Mouse (Mus musculus) heart, embryonic 16.5 days (tissue): ENCODE measurements at regions not wholly inside any gene's neighbourhood (a gene's known extent, or its start where the extent isn't known, plus 50 kb on each side); places are given as distances from the start of the nearest gene placed in this dataset.

Experiments used
- ATAC-seq: fragments of 200-750 bp; cut with Nextera tagmentation; replicated peaks from 2 replicates; pipeline ENCODE4 v1.8.0; 2017; ENCODE audit warnings: moderate number of reproducible peaks; ENCODE audit not compliant: insufficient read depth, low FRiP score; ENCODE audit errors: extremely low read depth
- H3K27ac ChIP-seq: fragments of 300-500 bp; sonication (generic); 2 replicates; pipeline ENCODE4 v1.5.1; 2014; ENCODE audit warnings: mild to moderate bottlenecking, low read length, control low read depth, moderate library complexity
- H3K27me3 ChIP-seq: fragments of 300-500 bp; sonication (generic); 2 replicates; pipeline ENCODE4 v1.6.1; 2014; ENCODE audit warnings: low read length, mixed read lengths; ENCODE audit not compliant: control insufficient read depth, insufficient read depth
- H3K36me3 ChIP-seq: fragments of 300-500 bp; sonication (generic); 2 replicates; pipeline ENCODE4 v1.6.1; 2014; ENCODE audit not compliant: control insufficient read depth, insufficient read depth
- H3K4me1 ChIP-seq: fragments of 300-500 bp; sonication (generic); 2 replicates; pipeline ENCODE4 v1.6.1; 2014; ENCODE audit warnings: low read length, mixed read lengths; ENCODE audit not compliant: control insufficient read depth, insufficient read depth
- H3K4me2 ChIP-seq: fragments of 300-500 bp; sonication (generic); 2 replicates; pipeline ENCODE4 v1.6.1; 2014; ENCODE audit warnings: low read depth, mild to moderate bottlenecking, control low read depth, low read length
- H3K4me3 ChIP-seq: fragments of 300-500 bp; sonication (generic); 2 replicates; pipeline ENCODE4 v1.5.1; 2014; ENCODE audit warnings: mild to moderate bottlenecking, control low read depth, low read length
- H3K9ac ChIP-seq: fragments of 300-500 bp; sonication (generic); 2 replicates; pipeline ENCODE4 v1.6.1; 2014; ENCODE audit warnings: low read length, control low read depth
- H3K9me3 ChIP-seq: fragments of 300-500 bp; sonication (generic); replicated peaks from 2 replicates; pipeline ENCODE4 v1.6.1; 2016; ENCODE audit warnings: low read length; ENCODE audit not compliant: control insufficient read depth
- WGBS: fragments of 180-500 bp; shearing (Covaris S2); extraction: QIAGEN DNeasy Blood & Tissue Kit; methylation state at CpG from one replicate; pipeline ENCODE4 v1.1.7; 2014; 5-methylcytosine and 5-hydroxymethylcytosine counted together

DNA sequence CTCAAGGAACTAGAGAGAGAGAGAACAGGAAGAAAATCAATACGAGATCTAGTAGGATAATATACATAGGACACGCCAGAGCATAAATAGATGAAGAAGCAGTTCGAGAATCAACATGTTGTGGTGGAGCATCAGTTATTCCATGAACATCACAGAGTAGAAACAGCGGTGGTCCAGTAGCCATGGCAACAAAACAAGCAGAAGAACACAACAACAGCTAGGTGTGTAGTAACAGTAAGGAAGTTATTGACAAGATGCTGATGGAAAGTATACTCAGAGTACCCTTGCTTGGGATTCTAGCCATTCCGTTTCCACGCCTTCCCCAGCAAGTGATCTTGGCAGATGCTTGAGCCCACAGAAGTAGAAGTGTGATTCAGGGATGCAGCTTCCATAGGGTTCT lies 317.3 kb upstream of the Klf3 start:
- no peaks in the 10 kb centered on the region for H3K27me3 ChIP-seq
- no peak overlapping the region for H3K4me3 ChIP-seq
- WGBS: 93% methylated on average over 6 of the region's 6 CpGs
- no peaks in the 10 kb centered on the region for H3K4me1 ChIP-seq
- no peak for ATAC-seq
- H3K9me3 ChIP-seq: no peaks in the 10 kb centered on the region
- no peaks in the 10 kb centered on the region for H3K36me3 ChIP-seq
- no peak overlapping the region for H3K9ac ChIP-seq
- H3K27ac ChIP-seq: no peak overlapping the region
- H3K4me2 ChIP-seq: no peak overlapping the region

GRCm38 (mm10) chr5:64486761-64487160 lies 316.4 kb upstream of the Klf3 start:
- H3K36me3 ChIP-seq: no peaks in the 10 kb centered on the region
- no peak overlapping the region for H3K4me3 ChIP-seq
- H3K27ac ChIP-seq: no peak overlapping the region
- ATAC-seq: no peak
- no peaks in the 10 kb centered on the region for H3K27me3 ChIP-seq
- WGBS: 85% methylated on average over 1 of the region's 1 CpGs
- no peak overlapping the region for H3K9ac ChIP-seq
- H3K4me1 ChIP-seq: no peaks in the 10 kb centered on the region
- no peaks in the 10 kb centered on the region for H3K9me3 ChIP-seq
- H3K4me2 ChIP-seq: no peak overlapping the region

- peak; percentile 45 for ATAC-seq
- Histone ChIP-seq H3K9me3 (no peaks in the 10 kb centered on the region), H3K27ac (peak overlapping the region; percentile 17; the same call in 1 of the 2 replicates), H3K36me3 (no peaks in the 10 kb centered on the region), H3K4me3 (peak overlapping the region; percentile 11), H3K27me3 (no peaks in the 10 kb centered on the region), H3K4me1 (no peaks in the 10 kb centered on the region), H3K4me2 (peak overlapping the region; percentile 31), H3K9ac (no peak overlapping the region)
- WGBS: 48% methylated on average over 14 of the region's 14 CpGs
These were observed 315.3 kb upstream of the Klf3 start for GRCm38 (mm10) chr5:64487698-64488398.

GRCm38 (mm10) chr5:64489656-64490444 lies 313.3 kb upstream of the Klf3 start:
- no peaks in the 10 kb centered on the region for H3K4me1 ChIP-seq
- no peaks in the 10 kb centered on the region for H3K27me3 ChIP-seq
- 83% methylated on average over 4 of the region's 4 CpGs for WGBS
- H3K27ac ChIP-seq: no peak overlapping the region
- no peak overlapping the region for H3K4me3 ChIP-seq
- ATAC-seq: no peak
- no peaks in the 10 kb centered on the region for H3K9me3 ChIP-seq
- H3K36me3 ChIP-seq: no peaks in the 10 kb centered on the region
- no peak overlapping the region for H3K4me2 ChIP-seq
- H3K9ac ChIP-seq: no peak overlapping the region

DNA sequence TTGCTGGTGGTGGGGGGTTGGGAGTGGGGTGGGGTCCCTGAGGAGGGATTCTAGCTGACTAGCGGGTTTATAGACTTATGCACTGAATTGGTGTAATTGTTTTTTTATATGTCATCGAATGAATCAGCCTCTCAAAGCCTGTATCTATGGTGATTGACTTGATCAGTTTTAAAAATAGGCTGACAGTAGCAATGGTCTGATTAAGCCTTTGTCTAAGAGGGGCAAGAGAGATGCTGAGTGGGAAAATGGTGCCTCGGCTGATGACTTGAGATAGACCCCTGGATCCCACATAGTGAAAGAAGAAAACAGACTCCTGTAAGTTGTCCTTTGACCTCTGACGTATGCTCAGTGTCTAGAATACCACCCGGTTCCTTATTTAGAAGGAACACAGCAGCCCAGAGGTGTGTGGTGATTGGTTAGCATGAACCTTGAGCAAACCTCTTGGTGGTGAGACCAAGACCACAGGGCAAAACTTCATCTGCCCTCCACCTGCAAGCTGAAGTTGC lies 312.7 kb upstream of the Klf3 start:
- Histone ChIP-seq H3K9ac (no peak overlapping the region), H3K27me3 (no peaks in the 10 kb centered on the region), H3K4me3 (no peak overlapping the region)

GRCm38 (mm10) chr5:64494429-64494828 lies 308.8 kb upstream of the Klf3 start:
- Histone ChIP-seq H3K4me2 (no peak overlapping the region), H3K9ac (no peak overlapping the region), H3K9me3 (0 out of 2 replicates have a peak, but pooled peaks cover 2% of the 10 kb centered on the region), H3K27ac (no peak overlapping the region), H3K4me1 (no peaks in the 10 kb centered on the region), H3K36me3 (no peaks in the 10 kb centered on the region), H3K27me3 (no peaks in the 10 kb centered on the region), H3K4me3 (no peak overlapping the region)
- no peak for ATAC-seq
- 70% methylated on average over 4 of the region's 4 CpGs for WGBS

More for the DNA sequence above, 312.7 kb upstream of the Klf3 start:
- H3K27ac ChIP-seq: no peak overlapping the region
- H3K36me3 ChIP-seq: no peaks in the 10 kb centered on the region
- no peaks in the 10 kb centered on the region for H3K9me3 ChIP-seq
- 56% methylated on average over 5 of the region's 5 CpGs for WGBS
- H3K4me1 ChIP-seq: no peaks in the 10 kb centered on the region
- no peak overlapping the region for H3K4me2 ChIP-seq
- ATAC-seq: no peak

DNA sequence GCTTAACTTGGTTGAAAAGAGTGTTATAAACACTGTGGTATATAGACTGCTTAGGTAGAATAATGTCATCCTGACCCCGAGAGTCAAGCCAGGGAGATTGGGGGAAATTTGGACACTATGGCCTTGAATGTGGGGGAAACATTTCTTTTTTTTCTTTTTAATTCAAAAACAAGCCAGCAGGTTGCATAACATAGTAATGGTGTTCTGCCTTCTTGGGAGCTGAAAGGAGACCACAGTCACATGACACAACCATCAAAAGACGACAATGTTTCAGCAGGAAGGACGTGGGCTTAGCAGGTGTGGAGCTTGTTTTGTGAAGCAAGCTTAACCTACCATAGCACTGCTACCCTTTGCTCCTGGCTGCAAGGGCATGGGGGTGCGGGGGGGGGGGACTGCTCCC lies 306.3 kb upstream of the Klf3 start:
- peak; percentile 41; the same call in 1 of the 2 replicates for ATAC-seq
- Histone ChIP-seq H3K27ac (no peak overlapping the region), H3K9ac (no peak overlapping the region), H3K36me3 (no peaks in the 10 kb centered on the region), H3K4me2 (no peak overlapping the region), H3K9me3 (0 out of 2 replicates have a peak, but pooled peaks cover 2% of the 10 kb centered on the region), H3K4me3 (no peak overlapping the region), H3K4me1 (no peaks in the 10 kb centered on the region), H3K27me3 (no peaks in the 10 kb centered on the region)
- 74% methylated on average over 4 of the region's 4 CpGs for WGBS

DNA sequence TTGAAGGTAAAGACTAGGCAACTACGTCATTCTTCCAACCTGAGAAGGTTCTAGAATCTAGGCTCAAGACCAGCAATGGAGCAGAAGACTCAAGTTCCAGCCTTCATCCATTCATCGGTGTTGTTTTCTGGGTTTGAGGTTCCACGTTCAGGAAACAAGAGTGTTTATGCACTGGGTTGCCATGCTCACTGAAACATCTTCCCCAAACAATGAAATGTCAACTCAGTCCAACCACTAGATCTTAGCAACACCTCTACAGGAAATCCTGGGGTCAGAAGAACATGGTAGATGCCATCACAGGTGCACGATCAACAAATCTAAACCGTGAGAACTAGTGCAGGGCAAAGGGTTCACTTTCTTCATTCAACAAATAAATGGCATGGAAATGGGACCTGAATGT lies 304.8 kb upstream of the Klf3 start:
- 80% methylated on average over 5 of the region's 5 CpGs for WGBS
- H3K4me2 ChIP-seq: no peak overlapping the region
- no peaks in the 10 kb centered on the region for H3K27me3 ChIP-seq
- no peak overlapping the region for H3K9ac ChIP-seq
- ATAC-seq: no peak
- H3K4me3 ChIP-seq: no peak overlapping the region
- 0 out of 2 replicates have a peak, but pooled peaks cover 2% of the 10 kb centered on the region for H3K9me3 ChIP-seq
- H3K4me1 ChIP-seq: peaks cover 2% of the 10 kb centered on the region
- H3K27ac ChIP-seq: no peak overlapping the region
- H3K36me3 ChIP-seq: no peaks in the 10 kb centered on the region

- no peak overlapping the region for H3K4me2 ChIP-seq
- no peaks in the 10 kb centered on the region for H3K27me3 ChIP-seq
- H3K9me3 ChIP-seq: 0 out of 2 replicates have a peak, but pooled peaks cover 2% of the 10 kb centered on the region
- WGBS: 89% methylated on average over 3 of the region's 3 CpGs
- peaks cover 7% of the 10 kb centered on the region for H3K4me1 ChIP-seq
- no peak overlapping the region for H3K9ac ChIP-seq
- no peak for ATAC-seq
- no peaks in the 10 kb centered on the region for H3K36me3 ChIP-seq
- no peak overlapping the region for H3K27ac ChIP-seq
- H3K4me3 ChIP-seq: no peak overlapping the region
These were observed 304.1 kb upstream of the Klf3 start for GRCm38 (mm10) chr5:64499131-64499530.
